Mouse (Mus musculus) fat pad, adult 2 months (tissue): ENCODE measurements at regions not wholly inside any gene's neighbourhood (a gene's known extent, or its start where the extent isn't known, plus 50 kb on each side); places are given as distances from the start of the nearest gene placed in this dataset.

Experiments used
- DNase-seq: peaks from one replicate; pipeline ENCODE4 v3.0.0-alpha.2; 2011; ENCODE audit warnings: low read depth, low spot score; ENCODE audit errors: extremely low read depth

- DNase-seq, result no peak
These were observed 613.0 kb downstream of the Nfib start for GRCm38 (mm10) chr4:82092296-82093230.

GRCm38 (mm10) chr4:82089657-82090056, 615.9 kb downstream of the Nfib start:
- DNase-seq, result peak; percentile 99

- no peak for DNase-seq
These were observed 622.0 kb downstream of the Nfib start for GRCm38 (mm10) chr4:82083519-82083918.

- DNase-seq, result no peak
These were observed 625.4 kb upstream of the Mpdz start for GRCm38 (mm10) chr4:82068050-82068449.

GRCm38 (mm10) chr4:82065641-82066358, 623.2 kb upstream of the Mpdz start:
- no peak for DNase-seq

- DNase-seq, result no peak
These were observed 620.1 kb upstream of the Mpdz start for GRCm38 (mm10) chr4:82062726-82063125.

GRCm38 (mm10) chr4:82056671-82057070, 614.1 kb upstream of the Mpdz start:
- DNase-seq, result no peak

GRCm38 (mm10) chr4:82048171-82048570, 605.6 kb upstream of the Mpdz start:
- peak; percentile 49 for DNase-seq

- no peak for DNase-seq
These were observed 594.9 kb upstream of the Mpdz start for GRCm38 (mm10) chr4:82037473-82037872.

GRCm38 (mm10) chr4:82035074-82035703, 592.6 kb upstream of the Mpdz start:
- no peak for DNase-seq

- DNase-seq, result no peak
These were observed 586.6 kb upstream of the Mpdz start for GRCm38 (mm10) chr4:82029237-82029636.

- DNase-seq, result no peak
These were observed 584.8 kb upstream of the Mpdz start for GRCm38 (mm10) chr4:82027447-82027881.

GRCm38 (mm10) chr4:82001406-82001732, 558.8 kb upstream of the Mpdz start:
- DNase-seq, result no peak

GRCm38 (mm10) chr4:82000590-82001405, 558.2 kb upstream of the Mpdz start:
- DNase-seq, result no peak

GRCm38 (mm10) chr4:81999654-82000314, 557.2 kb upstream of the Mpdz start:
- DNase-seq, result no peak

GRCm38 (mm10) chr4:81999093-81999492, 556.5 kb upstream of the Mpdz start:
- no peak for DNase-seq

GRCm38 (mm10) chr4:81996445-81996844, 553.8 kb upstream of the Mpdz start:
- DNase-seq, result no peak

- DNase-seq, result no peak
These were observed 552.6 kb upstream of the Mpdz start for GRCm38 (mm10) chr4:81995243-81995642.

GRCm38 (mm10) chr4:81988796-81989195, 546.2 kb upstream of the Mpdz start:
- DNase-seq, result no peak

- DNase-seq, result no peak
These were observed 544.0 kb upstream of the Mpdz start for GRCm38 (mm10) chr4:81986616-81987015.
